Mouse (Mus musculus): ENCODE results near the gene Klk1b27. TPM values are rescaled to one million over a fixed set of nuclear protein-coding genes. Genes with fewer than 3 reads are reported as not detected.
"Not testable (repeated sequence)": the region's sequence is repeated elsewhere in the genome, so short reads cannot be mapped to it uniquely, and the experiment has no call there.

Gene Klk1b27
- polyA plus RNA-seq (2014; fragmentation: Nextera tagmentation; extraction: Ambion mirVana): not detected in 2 replicates

DNA sequence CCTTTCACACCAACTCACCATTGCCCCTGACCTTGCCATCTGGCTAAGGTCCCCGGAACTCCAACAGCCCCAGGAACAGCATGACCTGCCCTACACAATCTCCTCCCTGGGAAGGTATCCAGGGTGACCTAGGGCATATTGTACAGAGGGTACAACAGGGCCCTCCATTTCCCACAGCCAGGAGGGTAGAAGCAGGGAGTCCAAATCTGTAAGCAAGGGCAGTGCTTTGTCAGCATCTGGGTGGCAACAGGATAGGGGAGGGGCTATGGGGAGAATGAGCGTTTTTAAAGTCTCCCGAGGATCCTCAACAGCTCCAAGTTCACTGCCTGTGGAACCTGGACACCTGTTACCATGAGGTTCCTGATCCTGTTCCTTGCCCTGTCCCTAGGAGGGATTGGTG lies at the start of gene Klk1b27:
Gene Klk1b27 (plus strand): TSS at position 301 of the 400 bp plus-strand sequence.
- not testable (repeated sequence) for ATAC-seq (ENCODE audit: low FRiP score); H3K4me1 ChIP-seq (replicated peaks; ENCODE audit: control insufficient read depth, insufficient read depth, low read length); H3K36me3 ChIP-seq (ENCODE audit: control insufficient read depth, insufficient read depth, low read length); H3K9ac ChIP-seq (ENCODE audit: low read depth, low read length); H3K4me3 ChIP-seq (ENCODE audit: low read depth, low read length); DNase-seq (ENCODE audit: low spot score); H3K27ac ChIP-seq (ENCODE audit: low read depth, low read length); H3K9me3 ChIP-seq (ENCODE audit: control insufficient read depth, low read length); H3K4me2 ChIP-seq (replicated peaks; ENCODE audit: low read depth, low read length); H3K27me3 ChIP-seq (ENCODE audit: control insufficient read depth, insufficient read depth, low read length)
- 68% methylated on average over 3 of the region's 3 CpGs for WGBS

DNA sequence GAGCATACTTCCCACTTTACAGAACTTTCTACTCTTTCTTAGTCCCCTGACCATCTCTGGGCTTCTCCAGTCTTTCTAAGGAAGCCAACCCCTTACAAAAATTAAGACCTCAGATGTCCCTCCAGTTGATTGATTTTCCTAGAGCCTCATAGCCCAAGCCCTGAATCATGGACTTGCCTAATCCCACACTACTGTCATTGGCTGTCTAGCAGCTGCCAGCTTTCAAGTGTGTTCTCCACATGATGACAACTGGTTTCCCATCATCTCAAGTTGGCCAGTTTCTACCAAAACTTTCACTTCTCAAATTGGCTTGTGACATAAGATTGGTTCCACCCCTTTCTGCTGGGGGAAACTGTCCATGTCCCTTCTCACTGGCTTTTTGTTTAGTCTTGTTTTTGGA lies 47.2 kb upstream of the Klk1b27 start:
- H3K4me3 ChIP-seq (ENCODE audit: low read depth, low read length): no peak overlapping the region
- no peaks in the 10 kb centered on the region for H3K36me3 ChIP-seq (ENCODE audit: control insufficient read depth, insufficient read depth, low read length)
- ATAC-seq (ENCODE audit: low FRiP score): no peak
- H3K9ac ChIP-seq (ENCODE audit: low read depth, low read length): no peak overlapping the region
- H3K27ac ChIP-seq (ENCODE audit: low read depth, low read length): no peak overlapping the region
- H3K27me3 ChIP-seq (ENCODE audit: control insufficient read depth, insufficient read depth, low read length): no peaks in the 10 kb centered on the region
- H3K9me3 ChIP-seq (ENCODE audit: control insufficient read depth, low read length): no peaks in the 10 kb centered on the region
- no peak for DNase-seq (ENCODE audit: low spot score)
- no peak overlapping the region for H3K4me2 ChIP-seq (replicated peaks; ENCODE audit: low read depth, low read length)
- H3K4me1 ChIP-seq (replicated peaks; ENCODE audit: control insufficient read depth, insufficient read depth, low read length): no peaks in the 10 kb centered on the region

DNA sequence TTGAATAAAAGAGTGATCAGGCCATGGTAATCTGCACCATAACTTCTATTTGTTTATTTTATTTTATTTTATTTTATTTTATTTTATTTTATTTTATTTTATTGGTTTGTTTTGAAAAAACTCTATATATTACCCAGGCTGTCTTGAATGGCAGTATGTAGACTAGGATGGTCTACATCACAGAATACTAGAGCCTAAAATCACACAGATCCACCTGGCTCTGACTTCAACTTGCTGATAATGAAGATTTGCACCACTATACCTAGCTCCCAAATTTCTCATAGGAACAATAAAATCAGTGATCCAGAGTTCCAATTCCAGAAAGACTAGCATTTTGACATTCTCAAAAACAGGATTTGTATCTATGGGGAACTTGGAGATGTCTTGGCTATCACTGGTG lies 40.2 kb upstream of the Klk1b27 start, which contains the start of gene Klk1b26:
Gene Klk1b26 (plus strand): TSS at position 301 of the 400 bp plus-strand sequence.
- H3K9ac ChIP-seq (ENCODE audit: low read depth, low read length); H3K4me2 ChIP-seq (replicated peaks; ENCODE audit: low read depth, low read length); ATAC-seq (ENCODE audit: low FRiP score); H3K27me3 ChIP-seq (ENCODE audit: control insufficient read depth, insufficient read depth, low read length); DNase-seq (ENCODE audit: low spot score); H3K27ac ChIP-seq (ENCODE audit: low read depth, low read length); H3K4me3 ChIP-seq (ENCODE audit: low read depth, low read length); H3K36me3 ChIP-seq (ENCODE audit: control insufficient read depth, insufficient read depth, low read length); H3K4me1 ChIP-seq (replicated peaks; ENCODE audit: control insufficient read depth, insufficient read depth, low read length); H3K9me3 ChIP-seq (ENCODE audit: control insufficient read depth, low read length): not testable (repeated sequence)

- H3K4me2 ChIP-seq (replicated peaks; ENCODE audit: low read depth, low read length); H3K4me3 ChIP-seq (ENCODE audit: low read depth, low read length); H3K27ac ChIP-seq (ENCODE audit: low read depth, low read length); H3K36me3 ChIP-seq (ENCODE audit: control insufficient read depth, insufficient read depth, low read length); H3K9me3 ChIP-seq (ENCODE audit: control insufficient read depth, low read length); ATAC-seq (ENCODE audit: low FRiP score); DNase-seq (ENCODE audit: low spot score); H3K4me1 ChIP-seq (replicated peaks; ENCODE audit: control insufficient read depth, insufficient read depth, low read length); H3K9ac ChIP-seq (ENCODE audit: low read depth, low read length); H3K27me3 ChIP-seq (ENCODE audit: control insufficient read depth, insufficient read depth, low read length): not testable (repeated sequence)
- 86% methylated on average over 6 of the region's 6 CpGs for WGBS
Measured at GRCm38 (mm10) chr7:44014666-44015065, 37.4 kb upstream of the Klk1b27 start.

GRCm38 (mm10) chr7:44015071-44015470 lies 37.0 kb upstream of the Klk1b27 start:
- WGBS: 88% methylated on average over 5 of the region's 5 CpGs
- no peak for DNase-seq (ENCODE audit: low spot score)
- H3K4me3 ChIP-seq (ENCODE audit: low read depth, low read length): no peak overlapping the region
- no peaks in the 10 kb centered on the region for H3K9me3 ChIP-seq (ENCODE audit: control insufficient read depth, low read length)
- H3K27ac ChIP-seq (ENCODE audit: low read depth, low read length): no peak overlapping the region
- no peak for ATAC-seq (ENCODE audit: low FRiP score)
- no peak overlapping the region for H3K9ac ChIP-seq (ENCODE audit: low read depth, low read length)
- H3K4me2 ChIP-seq (replicated peaks; ENCODE audit: low read depth, low read length): no peak overlapping the region
- no peaks in the 10 kb centered on the region for H3K36me3 ChIP-seq (ENCODE audit: control insufficient read depth, insufficient read depth, low read length)
- no peaks in the 10 kb centered on the region for H3K27me3 ChIP-seq (ENCODE audit: control insufficient read depth, insufficient read depth, low read length)
- H3K4me1 ChIP-seq (replicated peaks; ENCODE audit: control insufficient read depth, insufficient read depth, low read length): no peaks in the 10 kb centered on the region

DNA sequence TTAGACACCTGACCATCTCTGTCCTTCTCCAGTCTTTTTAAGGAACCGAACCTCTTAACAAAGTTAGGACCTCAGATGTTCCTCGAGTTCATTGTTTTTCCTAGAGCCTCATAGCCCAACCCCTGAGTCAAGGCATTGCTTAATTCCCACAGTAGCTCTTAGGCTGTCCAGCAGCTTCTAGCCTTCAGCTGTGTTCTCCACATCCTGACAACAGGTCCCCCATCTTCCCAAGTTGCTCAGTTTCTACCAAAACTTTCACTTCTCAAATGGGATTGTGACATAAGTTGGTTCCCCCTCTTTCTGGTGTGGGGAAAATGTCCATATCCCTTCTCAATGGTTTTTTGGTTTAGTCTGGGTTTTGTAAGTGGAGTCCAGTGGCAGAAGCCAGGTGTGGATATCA lies 20.0 kb downstream of the Klk1b27 start:
- no peak overlapping the region for H3K4me2 ChIP-seq (replicated peaks; ENCODE audit: low read depth, low read length)
- no peaks in the 10 kb centered on the region for H3K36me3 ChIP-seq (ENCODE audit: control insufficient read depth, insufficient read depth, low read length)
- no peak overlapping the region for H3K4me3 ChIP-seq (ENCODE audit: low read depth, low read length)
- no peak overlapping the region for H3K9ac ChIP-seq (ENCODE audit: low read depth, low read length)
- 82% methylated on average over 2 of the region's 2 CpGs for WGBS
- H3K27ac ChIP-seq (ENCODE audit: low read depth, low read length): no peak overlapping the region
- H3K27me3 ChIP-seq (ENCODE audit: control insufficient read depth, insufficient read depth, low read length): no peaks in the 10 kb centered on the region
- no peak for DNase-seq (ENCODE audit: low spot score)
- H3K4me1 ChIP-seq (replicated peaks; ENCODE audit: control insufficient read depth, insufficient read depth, low read length): no peaks in the 10 kb centered on the region
- H3K9me3 ChIP-seq (ENCODE audit: control insufficient read depth, low read length): no peaks in the 10 kb centered on the region
- ATAC-seq (ENCODE audit: low FRiP score): no peak

DNA sequence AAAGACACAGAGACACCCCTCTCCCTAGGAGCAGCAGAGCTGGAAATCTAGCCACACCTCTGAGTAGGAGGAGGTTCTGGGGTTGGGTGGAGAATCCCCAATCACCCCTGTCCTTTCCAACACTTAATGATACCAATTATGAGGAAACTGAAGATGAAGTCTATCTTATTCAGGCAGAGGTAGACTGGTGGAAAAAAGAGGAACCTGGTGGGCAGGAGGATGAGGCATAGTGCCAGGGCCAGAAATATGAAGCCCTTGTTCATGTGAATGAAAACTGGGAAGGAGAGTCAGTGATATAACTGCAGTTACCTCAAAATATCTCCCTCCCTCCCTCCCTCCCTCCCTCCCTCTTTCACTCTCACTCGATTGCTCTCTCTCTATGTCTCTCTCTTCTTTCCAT lies 25.6 kb downstream of the Klk1b27 start:
- WGBS: no CpG with 5 or more reads among the region's 1 CpGs
- DNase-seq (ENCODE audit: low spot score) (no peak), ATAC-seq (ENCODE audit: low FRiP score) (no peak)
- Histone ChIP-seq H3K4me2 (replicated peaks; ENCODE audit: low read depth, low read length) (no peak overlapping the region), H3K27me3 (ENCODE audit: control insufficient read depth, insufficient read depth, low read length) (no peaks in the 10 kb centered on the region), H3K4me1 (replicated peaks; ENCODE audit: control insufficient read depth, insufficient read depth, low read length) (no peaks in the 10 kb centered on the region), H3K27ac (ENCODE audit: low read depth, low read length) (no peak overlapping the region), H3K4me3 (ENCODE audit: low read depth, low read length) (no peak overlapping the region), H3K9ac (ENCODE audit: low read depth, low read length) (no peak overlapping the region), H3K9me3 (ENCODE audit: control insufficient read depth, low read length) (no peaks in the 10 kb centered on the region), H3K36me3 (ENCODE audit: control insufficient read depth, insufficient read depth, low read length) (no peaks in the 10 kb centered on the region)

DNA sequence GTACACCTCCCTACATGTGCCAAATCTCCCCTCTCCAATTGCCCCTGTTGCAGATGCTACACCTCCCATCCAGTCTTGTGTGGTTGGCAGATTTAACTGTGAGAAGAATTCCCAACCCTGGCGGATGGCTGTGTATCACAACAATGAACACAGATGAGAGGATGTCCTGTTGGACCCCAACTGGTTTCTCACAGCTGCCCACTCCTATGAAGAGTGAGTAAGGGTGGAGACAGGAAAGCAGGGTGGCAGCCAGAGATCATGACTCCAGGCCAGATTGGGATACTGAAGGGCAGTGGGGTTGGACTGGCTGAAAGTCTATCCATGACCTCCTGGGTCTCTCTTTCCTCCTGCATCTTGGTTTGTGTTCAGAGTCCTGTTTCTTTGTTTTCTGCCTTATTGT lies 44.0 kb downstream of the Klk1b27 start:
- H3K9me3 ChIP-seq (ENCODE audit: control insufficient read depth, low read length): no peaks in the 10 kb centered on the region
- ATAC-seq (ENCODE audit: low FRiP score): no peak
- 90% methylated on average over 1 of the region's 1 CpGs for WGBS
- no peak overlapping the region for H3K27ac ChIP-seq (ENCODE audit: low read depth, low read length)
- H3K4me1 ChIP-seq (replicated peaks; ENCODE audit: control insufficient read depth, insufficient read depth, low read length): no peaks in the 10 kb centered on the region
- no peak overlapping the region for H3K4me3 ChIP-seq (ENCODE audit: low read depth, low read length)
- H3K9ac ChIP-seq (ENCODE audit: low read depth, low read length): no peak overlapping the region
- DNase-seq (ENCODE audit: low spot score): no peak
- no peaks in the 10 kb centered on the region for H3K27me3 ChIP-seq (ENCODE audit: control insufficient read depth, insufficient read depth, low read length)
- H3K4me2 ChIP-seq (replicated peaks; ENCODE audit: low read depth, low read length): no peak overlapping the region
- no peaks in the 10 kb centered on the region for H3K36me3 ChIP-seq (ENCODE audit: control insufficient read depth, insufficient read depth, low read length)

DNA sequence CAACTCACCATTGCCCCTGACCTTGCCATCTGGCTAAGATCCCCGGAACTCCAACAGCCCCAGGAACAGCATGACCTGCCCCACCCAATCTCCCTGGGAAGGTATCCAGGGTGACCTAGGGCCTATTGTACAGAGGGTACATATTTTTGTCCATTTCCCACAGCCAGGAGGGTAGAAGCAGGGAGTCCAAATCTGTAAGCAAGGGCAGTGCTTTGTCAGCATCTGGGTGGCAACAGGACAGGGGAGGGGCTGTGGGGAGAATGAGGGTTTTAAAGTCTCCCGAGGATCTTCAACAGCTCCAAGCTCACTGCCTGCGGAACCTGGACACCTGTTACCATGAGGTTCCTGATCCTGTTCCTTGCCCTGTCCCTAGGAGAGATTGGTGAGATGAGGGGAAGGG lies 49.9 kb downstream of the Klk1b27 start, which contains the start of gene Klk1b21:
Gene Klk1b21 (plus strand): TSS at position 301 of the 400 bp plus-strand sequence.
- H3K9ac ChIP-seq (ENCODE audit: low read depth, low read length); H3K27me3 ChIP-seq (ENCODE audit: control insufficient read depth, insufficient read depth, low read length); H3K36me3 ChIP-seq (ENCODE audit: control insufficient read depth, insufficient read depth, low read length); H3K4me1 ChIP-seq (replicated peaks; ENCODE audit: control insufficient read depth, insufficient read depth, low read length); DNase-seq (ENCODE audit: low spot score); H3K9me3 ChIP-seq (ENCODE audit: control insufficient read depth, low read length); H3K27ac ChIP-seq (ENCODE audit: low read depth, low read length); H3K4me2 ChIP-seq (replicated peaks; ENCODE audit: low read depth, low read length); H3K4me3 ChIP-seq (ENCODE audit: low read depth, low read length); ATAC-seq (ENCODE audit: low FRiP score): not testable (repeated sequence)
- WGBS: 87% methylated on average over 3 of the region's 3 CpGs

All from hindbrain, embryonic 11.5 days (tissue).